Mouse (Mus musculus): ENCODE data around the gene Zfp184. TPM values are rescaled to one million over a fixed set of nuclear protein-coding genes. Genes with fewer than 3 reads are reported as not detected.

Zfp184 gene
- total RNA-seq, 2 experiments from 2014 or later, result 3.5 to 4.6 TPM

GRCm38 (mm10) chr13:21998412-21998811 lies 53.5 kb downstream of the Zfp184 start:
- H3K4me3 ChIP-seq, result no peak overlapping the region
- no peak for TF ChIP-seq CTCF (conservative IDR thresholded peaks at IDR 0.05)
- no peak for DNase-seq (ENCODE audit: low spot score in 2 of 2)

GRCm38 (mm10) chr13:21999147-21999546 lies 54.3 kb downstream of the Zfp184 start:
- TF ChIP-seq CTCF (conservative IDR thresholded peaks at IDR 0.05), result no peak
- H3K27ac ChIP-seq, result no peak overlapping the region
- no peak overlapping the region for H3K4me3 ChIP-seq
- no peak for DNase-seq (ENCODE audit: low spot score in 2 of 2)

More at GRCm38 (mm10) chr13:21998412-21998811, 53.5 kb downstream of the Zfp184 start:
- H3K27ac ChIP-seq, result no peak overlapping the region

- no peak for DNase-seq (ENCODE audit: low spot score in 2 of 2)
- Histone ChIP-seq H3K27ac (no peak overlapping the region), H3K4me3 (no peak overlapping the region)
- TF ChIP-seq CTCF (conservative IDR thresholded peaks at IDR 0.05), result no peak
Measured at GRCm38 (mm10) chr13:22001346-22001745, 56.5 kb downstream of the Zfp184 start.

GRCm38 (mm10) chr13:22001823-22002222 lies 56.9 kb downstream of the Zfp184 start:
- no peak for TF ChIP-seq CTCF (conservative IDR thresholded peaks at IDR 0.05)
- no peak overlapping the region for H3K4me3 ChIP-seq
- no peak overlapping the region for H3K27ac ChIP-seq
- no peak for DNase-seq (ENCODE audit: low spot score in 2 of 2)

- no peak for TF ChIP-seq CTCF (conservative IDR thresholded peaks at IDR 0.05)
- no peak overlapping the region for H3K27ac ChIP-seq
- no peak for DNase-seq (ENCODE audit: low spot score in 2 of 2)
- peak overlapping the region; percentile 41 for H3K4me3 ChIP-seq
Measured at GRCm38 (mm10) chr13:22005605-22006333, 60.9 kb downstream of the Zfp184 start.

GRCm38 (mm10) chr13:22006334-22007120 lies 61.6 kb downstream of the Zfp184 start:
- Histone ChIP-seq H3K4me3 (peak overlapping the region; percentile 41), H3K27ac (no peak overlapping the region)
- no peak for DNase-seq (ENCODE audit: low spot score in 2 of 2)
- TF ChIP-seq CTCF (conservative IDR thresholded peaks at IDR 0.05), result no peak

GRCm38 (mm10) chr13:22007121-22007510 lies 62.2 kb downstream of the Zfp184 start:
- Histone ChIP-seq H3K27ac (no peak overlapping the region), H3K4me3 (peak overlapping the region; percentile 41; the same call in 1 of the 2 replicates)
- DNase-seq (ENCODE audit: low spot score in 2 of 2), result no peak
- no peak for TF ChIP-seq CTCF (conservative IDR thresholded peaks at IDR 0.05)

GRCm38 (mm10) chr13:22007872-22008271 lies 63.0 kb downstream of the Zfp184 start:
- no peak overlapping the region for H3K27ac ChIP-seq
- TF ChIP-seq CTCF (conservative IDR thresholded peaks at IDR 0.05), result no peak
- DNase-seq (ENCODE audit: low spot score in 2 of 2), result no peak
- no peak overlapping the region for H3K4me3 ChIP-seq

- Histone ChIP-seq H3K4me3 (no peak overlapping the region), H3K27ac (no peak overlapping the region)
- no peak for DNase-seq (ENCODE audit: low spot score in 2 of 2)
- TF ChIP-seq CTCF (conservative IDR thresholded peaks at IDR 0.05), result no peak
Measured at GRCm38 (mm10) chr13:22008707-22009106, 63.8 kb downstream of the Zfp184 start.

- Histone ChIP-seq H3K27ac (no peak within 1 kb of the TSS), H3K4me3 (no peak within 1 kb of the TSS)
- DNase-seq (ENCODE audit: low spot score in 2 of 2), result no peak
- TF ChIP-seq CTCF (conservative IDR thresholded peaks at IDR 0.05), result no peak
Measured at GRCm38 (mm10) chr13:22009642-22010041, 64.7 kb downstream of the Zfp184 start, which contains the start of gene Prss16. Prss16 (minus strand) TSS chr13:22009742.

Small RNA genes lying within 50 kb of the gene (microRNA-seq; reads per million reads assigned to microRNA genes)
- 0.74 to 2.2 reads per million in 2 experiments for gene Gm44456
- 574 to 824 reads per million in 2 experiments for gene Mir1983

Other genes with a start within 250 kb of the Zfp184 start
- gene Olfr1359, start 247.0 kb upstream of the Zfp184 start, total RNA-seq (2021), result not detected
- gene Hist1h2bl, start 229.0 kb upstream of the Zfp184 start, total RNA-seq (2021), result 10 to 100 TPM; 25.0 to 36.7 TPM
- 10 to 100 TPM; 27.6 to 54.9 TPM for gene Hist1h2ai, start 228.7 kb upstream of the Zfp184 start, total RNA-seq (2021)
- gene Hist1h3h, start 227.4 kb upstream of the Zfp184 start, total RNA-seq (2021), result 10 to 100 TPM; 51.3 to 58.2 TPM
- 1 to 10 TPM; 4.2 to 8.2 TPM for gene Hist1h2bm, start 223.1 kb upstream of the Zfp184 start, total RNA-seq (2021)
- gene Hist1h4j, start 210.0 kb upstream of the Zfp184 start, total RNA-seq (2021), result 10 to 100 TPM; 16.7 to 19.3 TPM
- 100 to 1,000 TPM; 269 to 298 TPM for gene Hist1h4k, start 194.6 kb upstream of the Zfp184 start, total RNA-seq (2021)
- 10 to 100 TPM; 15.1 TPM for gene Hist1h2ak, start 191.3 kb upstream of the Zfp184 start, total RNA-seq (2021)
- 1 to 10 TPM; 8.3 to 9.4 TPM for gene Hist1h2bn, start 191.0 kb upstream of the Zfp184 start, total RNA-seq (2021)
- 1 to 10 TPM; 6.3 to 8.1 TPM for gene Hist1h1b, start 164.5 kb upstream of the Zfp184 start, total RNA-seq (2021)
- 10 to 100 TPM; 61.0 to 71.7 TPM for gene Hist1h3i, start 161.7 kb upstream of the Zfp184 start, total RNA-seq (2021)
- 1 to 10 TPM in 1 of 2 experiments, not detected in 1; 2.8 TPM for gene Hist1h2an, start 157.9 kb upstream of the Zfp184 start, total RNA-seq (2021)
- 1 to 10 TPM; 6.8 to 8.1 TPM for gene Hist1h2bp, start 157.6 kb upstream of the Zfp184 start, total RNA-seq (2021)
- 10 to 100 TPM; 39.6 to 42.1 TPM for gene Hist1h2bq, start 134.9 kb upstream of the Zfp184 start, total RNA-seq (2021)
- 10 to 100 TPM; 30.7 to 36.0 TPM for gene Hist1h2ao, start 134.6 kb upstream of the Zfp184 start, total RNA-seq (2021)
- gene Hist1h4m, start 133.3 kb upstream of the Zfp184 start, total RNA-seq (2021), result 100 to 1,000 TPM; 247 to 254 TPM
- 10 to 100 TPM; 26.5 to 46.4 TPM for gene Hist1h4n, start 112.9 kb upstream of the Zfp184 start, total RNA-seq (2021)
- gene Hist1h2ap, start 111.6 kb upstream of the Zfp184 start, total RNA-seq (2021), result 10 to 100 TPM; 11.3 to 15.9 TPM
- 10 to 100 TPM; 38.6 to 42.0 TPM for gene Hist1h2br, start 111.4 kb upstream of the Zfp184 start, total RNA-seq (2021)
- gene Pom121l2, start 36.1 kb downstream of the Zfp184 start, total RNA-seq (2021), result under 1 TPM in 1 of 2 experiments, not detected in 1; 0.18 TPM
- under 1 TPM; 0.32 to 0.51 TPM for gene Prss16, start 64.6 kb downstream of the Zfp184 start, total RNA-seq (2021)
- gene Hist1h2ah, start 90.5 kb downstream of the Zfp184 start, total RNA-seq (2021), result 10 to 100 TPM; 12.5 to 17.0 TPM
- 10 to 100 TPM; 23.5 to 24.4 TPM for gene Hist1h2bk, start 90.8 kb downstream of the Zfp184 start, total RNA-seq (2021)
- gene Hist1h4i, start 96.3 kb downstream of the Zfp184 start, total RNA-seq (2021), result 10 to 100 TPM; 64.2 to 71.7 TPM
- 10 to 100 TPM; 16.5 to 20.6 TPM for gene Hist1h2ag, start 97.8 kb downstream of the Zfp184 start, total RNA-seq (2021)
- gene Hist1h2bj, start 98.1 kb downstream of the Zfp184 start, total RNA-seq (2021), result 10 to 100 TPM; 12.9 to 15.9 TPM
- not detected for gene Vmn1r188, start 139.3 kb downstream of the Zfp184 start, total RNA-seq (2021)
- not detected for gene Vmn1r189, start 160.7 kb downstream of the Zfp184 start, total RNA-seq (2021)
- not detected for gene Vmn1r191, start 238.9 kb downstream of the Zfp184 start, total RNA-seq (2021)
- gene Vmn1r192, start 246.0 kb downstream of the Zfp184 start, total RNA-seq (2021), result not detected